20 mouse cellular contexts compared by ENCODE assay signal in genomic region chr2:168551218-168551617, GRCm38 (mm10).
"Had no signal": no experiment of that assay in that cellular context is flagged by ENCODE, and none has a peak within 500 bp of the region (broad histone marks: within the 10 kb centered on the region; RNA-seq: fewer than 3 reads in every experiment).

No protein-coding gene starts in this region.

- H3K9ac ChIP-seq: liver, embryonic 15.5 days; liver, postnatal 0 days; midbrain, embryonic 13.5 days; neural tube, embryonic 13.5 days; neural tube, embryonic 15.5 days had no signal

- H3K4me3 ChIP-seq: liver, embryonic 15.5 days; megakaryocyte, embryonic 14.5 days; midbrain, embryonic 13.5 days; midbrain, embryonic 15.5 days; neural tube, embryonic 13.5 days; neural tube, embryonic 15.5 days had no signal

- H3K4me2 ChIP-seq: liver, embryonic 15.5 days; midbrain, embryonic 11.5 days; midbrain, embryonic 13.5 days; midbrain, embryonic 15.5 days; neural tube, embryonic 13.5 days had no signal

- DNase-seq: liver, postnatal 0 days; lung, adult 2 months; lung, postnatal 14 days; lung, postnatal 36 days; retina, postnatal 1 day; right cerebral cortex, adult 18-20 months; right cerebral cortex, postnatal 25 days; right cerebral cortex, postnatal 4 days; spleen, adult 18-20 months; thymus, adult 18-20 months; thymus, postnatal 14 days; thymus, postnatal 36 days had no signal

- H3K27ac ChIP-seq: liver, embryonic 15.5 days; macrophage; midbrain, embryonic 13.5 days; midbrain, embryonic 15.5 days; neural tube, embryonic 15.5 days had no signal

- ATAC-seq: liver, postnatal 0 days; midbrain, embryonic 13.5 days; midbrain, embryonic 15.5 days had no signal

- H3K9me3 ChIP-seq: liver, embryonic 15.5 days; megakaryocyte, embryonic 14.5 days; midbrain, embryonic 13.5 days; midbrain, embryonic 15.5 days; neural tube, embryonic 13.5 days; neural tube, embryonic 15.5 days had no signal

- H3K36me3 ChIP-seq: liver, embryonic 15.5 days; midbrain, embryonic 13.5 days; midbrain, embryonic 15.5 days; neural tube, embryonic 13.5 days; neural tube, embryonic 15.5 days had no signal
